Mouse (Mus musculus): ENCODE results near the gene Plekhm1. TPM values are rescaled to one million over a fixed set of nuclear protein-coding genes. Genes with fewer than 3 reads are reported as not detected.

Gene Plekhm1
- polyA plus RNA-seq, 1 experiment, result 6.3 TPM

- Histone ChIP-seq H3K36me3 (ENCODE audit: control insufficient read depth, insufficient read depth, low read length) (no peaks in the 10 kb centered on the region), H3K4me1 (ENCODE audit: control insufficient read depth, insufficient read depth, low read length) (peaks cover 34% of the 10 kb centered on the region), H3K27me3 (ENCODE audit: control insufficient read depth, insufficient read depth, low read length) (no peaks in the 10 kb centered on the region), H3K4me3 (ENCODE audit: control insufficient read depth, low read depth, low read length) (no peak overlapping the region), H3K27ac (ENCODE audit: control insufficient read depth, insufficient read depth, low read depth, low read length) (no peak overlapping the region)
- TF ChIP-seq POLR2A (IDR thresholded peaks at IDR 0.05; ENCODE audit: control insufficient read depth, low read depth, low read length) (no peak), CTCF (IDR thresholded peaks at IDR 0.05; ENCODE audit: control insufficient read depth, insufficient read depth, insufficient replicate concordance, low read depth, low read length) (no peak)
Observed at GRCm38 (mm10) chr11:103356938-103357670, 55.4 kb downstream of the Plekhm1 start.

DNA sequence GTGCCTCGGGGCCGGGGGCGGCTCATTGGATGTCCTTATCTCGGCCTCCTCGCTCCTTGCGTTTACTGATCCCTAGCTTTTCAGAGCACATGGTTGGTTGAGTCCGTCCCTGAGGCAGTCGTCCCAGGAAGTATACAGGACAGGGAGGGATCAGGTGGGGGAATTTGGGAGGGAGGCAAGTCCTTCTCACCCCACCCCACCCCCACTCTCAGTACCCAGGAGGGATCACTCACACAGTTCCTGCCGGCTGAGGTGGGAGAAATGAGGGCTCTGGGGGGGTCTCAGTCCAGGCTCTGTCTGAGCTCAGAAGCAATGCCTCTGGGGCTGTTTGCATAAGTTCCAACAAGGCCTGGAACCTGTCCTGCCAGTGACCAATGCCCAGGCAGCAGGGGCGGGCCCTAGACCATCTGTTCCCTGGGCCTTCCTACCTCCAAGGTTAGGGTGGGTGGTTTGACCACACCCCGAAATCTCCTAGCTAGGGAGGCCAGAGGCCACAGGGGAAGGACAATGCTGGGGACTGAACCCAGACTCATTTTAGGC, 56.4 kb downstream of the Plekhm1 start:
- no peak overlapping the region for H3K27ac ChIP-seq (ENCODE audit: control insufficient read depth, insufficient read depth, low read depth, low read length)
- no peaks in the 10 kb centered on the region for H3K27me3 ChIP-seq (ENCODE audit: control insufficient read depth, insufficient read depth, low read length)
- TF ChIP-seq CTCF (IDR thresholded peaks at IDR 0.05; ENCODE audit: control insufficient read depth, insufficient read depth, insufficient replicate concordance, low read depth, low read length), result no peak
- TF ChIP-seq POLR2A (IDR thresholded peaks at IDR 0.05; ENCODE audit: control insufficient read depth, low read depth, low read length), result no peak
- H3K36me3 ChIP-seq (ENCODE audit: control insufficient read depth, insufficient read depth, low read length), result no peaks in the 10 kb centered on the region
- peaks cover 25% of the 10 kb centered on the region for H3K4me1 ChIP-seq (ENCODE audit: control insufficient read depth, insufficient read depth, low read length)
- no peak overlapping the region for H3K4me3 ChIP-seq (ENCODE audit: control insufficient read depth, low read depth, low read length)

GRCm38 (mm10) chr11:103355251-103355650, 57.2 kb downstream of the Plekhm1 start:
- no peak overlapping the region for H3K4me3 ChIP-seq (ENCODE audit: control insufficient read depth, low read depth, low read length)
- H3K4me1 ChIP-seq (ENCODE audit: control insufficient read depth, insufficient read depth, low read length), result peaks cover 19% of the 10 kb centered on the region
- no peak overlapping the region for H3K27ac ChIP-seq (ENCODE audit: control insufficient read depth, insufficient read depth, low read depth, low read length)
- no peaks in the 10 kb centered on the region for H3K27me3 ChIP-seq (ENCODE audit: control insufficient read depth, insufficient read depth, low read length)
- no peaks in the 10 kb centered on the region for H3K36me3 ChIP-seq (ENCODE audit: control insufficient read depth, insufficient read depth, low read length)
- TF ChIP-seq POLR2A (IDR thresholded peaks at IDR 0.05; ENCODE audit: control insufficient read depth, low read depth, low read length), result no peak
- TF ChIP-seq CTCF (IDR thresholded peaks at IDR 0.05; ENCODE audit: control insufficient read depth, insufficient read depth, insufficient replicate concordance, low read depth, low read length), result no peak

- H3K27ac ChIP-seq (ENCODE audit: control insufficient read depth, insufficient read depth, low read depth, low read length), result no peak overlapping the region
- no peaks in the 10 kb centered on the region for H3K36me3 ChIP-seq (ENCODE audit: control insufficient read depth, insufficient read depth, low read length)
- H3K4me3 ChIP-seq (ENCODE audit: control insufficient read depth, low read depth, low read length), result no peak overlapping the region
- peaks cover 13% of the 10 kb centered on the region for H3K4me1 ChIP-seq (ENCODE audit: control insufficient read depth, insufficient read depth, low read length)
- no peak for TF ChIP-seq POLR2A (IDR thresholded peaks at IDR 0.05; ENCODE audit: control insufficient read depth, low read depth, low read length)
- no peak for TF ChIP-seq CTCF (IDR thresholded peaks at IDR 0.05; ENCODE audit: control insufficient read depth, insufficient read depth, insufficient replicate concordance, low read depth, low read length)
- H3K27me3 ChIP-seq (ENCODE audit: control insufficient read depth, insufficient read depth, low read length), result no peaks in the 10 kb centered on the region
Observed at GRCm38 (mm10) chr11:103354033-103354432, 58.5 kb downstream of the Plekhm1 start.

DNA sequence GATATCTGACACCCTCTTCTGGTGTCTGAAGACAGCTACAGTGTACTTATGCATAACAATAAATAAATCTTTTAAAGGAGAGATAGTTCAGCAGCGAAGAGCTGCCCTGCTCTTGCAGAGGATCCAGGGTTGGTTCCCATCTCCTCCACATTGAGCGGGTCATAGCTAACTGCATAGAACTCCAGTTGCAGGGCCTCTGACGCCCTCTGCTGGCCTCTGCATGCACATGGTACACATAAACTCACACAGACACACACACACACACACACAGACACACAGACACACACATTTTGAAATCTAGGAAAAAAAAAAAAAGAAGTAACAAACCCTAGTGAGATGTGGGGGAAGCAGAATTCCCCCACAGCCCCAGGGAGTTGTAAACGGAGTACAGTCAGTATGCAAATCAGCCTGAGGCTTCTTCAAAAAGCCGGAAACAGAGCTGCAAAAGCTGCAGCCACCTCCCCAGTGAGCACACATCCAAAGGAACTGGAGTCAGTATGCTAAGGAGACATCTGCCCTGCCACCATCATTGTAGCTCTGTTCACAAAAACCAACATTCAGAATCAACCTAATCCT, 60.2 kb downstream of the Plekhm1 start:
- Histone ChIP-seq H3K4me1 (ENCODE audit: control insufficient read depth, insufficient read depth, low read length) (peaks cover 11% of the 10 kb centered on the region), H3K36me3 (ENCODE audit: control insufficient read depth, insufficient read depth, low read length) (no peaks in the 10 kb centered on the region), H3K4me3 (ENCODE audit: control insufficient read depth, low read depth, low read length) (no peak overlapping the region), H3K27ac (ENCODE audit: control insufficient read depth, insufficient read depth, low read depth, low read length) (no peak overlapping the region), H3K27me3 (ENCODE audit: control insufficient read depth, insufficient read depth, low read length) (no peaks in the 10 kb centered on the region)
- TF ChIP-seq POLR2A (IDR thresholded peaks at IDR 0.05; ENCODE audit: control insufficient read depth, low read depth, low read length) (no peak), CTCF (IDR thresholded peaks at IDR 0.05; ENCODE audit: control insufficient read depth, insufficient read depth, insufficient replicate concordance, low read depth, low read length) (peak; percentile 37; the same call in 1 of the 2 replicates)

DNA sequence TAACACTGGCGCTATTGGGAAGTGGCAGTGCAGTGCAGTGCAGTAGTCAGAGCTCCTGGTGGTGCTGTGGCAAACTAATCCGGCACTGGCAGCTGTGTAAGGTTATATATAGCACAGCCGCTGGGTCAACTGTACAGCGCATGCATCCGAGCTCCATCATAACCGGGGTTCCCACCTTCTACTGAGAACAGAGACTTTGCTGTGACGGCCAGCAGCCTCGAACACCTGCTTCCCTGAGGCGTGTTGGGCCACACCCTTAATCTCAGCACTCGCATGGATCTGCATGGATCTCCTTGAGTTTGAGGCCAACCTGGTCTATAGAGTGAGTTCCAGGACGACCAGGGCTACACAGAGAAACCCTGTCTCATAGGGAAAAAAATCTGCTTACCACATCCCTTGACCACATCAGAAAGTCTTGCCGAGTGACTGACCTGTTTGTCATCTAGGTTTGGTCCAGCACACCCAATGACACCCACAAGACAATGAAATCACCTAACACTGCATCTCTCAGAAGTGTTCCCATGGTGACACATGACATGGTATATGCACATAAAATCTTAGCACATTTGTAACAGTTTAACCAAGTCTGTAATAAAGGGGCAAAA, 61.7 kb downstream of the Plekhm1 start:
- TF ChIP-seq CTCF (IDR thresholded peaks at IDR 0.05; ENCODE audit: control insufficient read depth, insufficient read depth, insufficient replicate concordance, low read depth, low read length), result no peak
- TF ChIP-seq POLR2A (IDR thresholded peaks at IDR 0.05; ENCODE audit: control insufficient read depth, low read depth, low read length), result no peak
- H3K4me3 ChIP-seq (ENCODE audit: control insufficient read depth, low read depth, low read length), result no peak overlapping the region

DNA sequence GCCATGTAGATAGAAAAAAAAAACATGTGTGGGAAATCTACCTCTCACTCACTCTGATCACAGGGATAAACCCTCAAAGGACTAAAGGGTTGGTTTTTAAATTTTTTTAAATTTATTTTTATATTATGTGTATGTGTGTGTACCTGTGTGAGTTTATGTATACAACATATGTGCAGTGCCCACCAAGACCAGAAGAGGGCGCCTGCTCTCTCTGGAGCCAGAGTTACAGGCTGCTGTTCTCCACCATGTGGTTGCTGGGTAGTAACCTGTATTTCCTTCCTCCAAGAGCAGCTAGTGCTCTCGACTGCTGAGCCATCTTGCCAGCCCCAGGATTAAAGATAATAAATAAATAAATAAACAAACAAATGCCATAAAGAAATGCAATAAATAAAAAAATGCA, 62.8 kb downstream of the Plekhm1 start:
- H3K27ac ChIP-seq (ENCODE audit: control insufficient read depth, insufficient read depth, low read depth, low read length), result no peak overlapping the region
- TF ChIP-seq POLR2A (IDR thresholded peaks at IDR 0.05; ENCODE audit: control insufficient read depth, low read depth, low read length) (no peak), CTCF (IDR thresholded peaks at IDR 0.05; ENCODE audit: control insufficient read depth, insufficient read depth, insufficient replicate concordance, low read depth, low read length) (peak; percentile 59; the same call in 1 of the 2 replicates)

More for the DNA sequence above, 61.7 kb downstream of the Plekhm1 start:
- Histone ChIP-seq H3K36me3 (ENCODE audit: control insufficient read depth, insufficient read depth, low read length) (no peaks in the 10 kb centered on the region), H3K27ac (ENCODE audit: control insufficient read depth, insufficient read depth, low read depth, low read length) (no peak overlapping the region), H3K27me3 (ENCODE audit: control insufficient read depth, insufficient read depth, low read length) (no peaks in the 10 kb centered on the region), H3K4me1 (ENCODE audit: control insufficient read depth, insufficient read depth, low read length) (peaks cover 2% of the 10 kb centered on the region)

More for the DNA sequence above, 62.8 kb downstream of the Plekhm1 start:
- Histone ChIP-seq H3K4me1 (ENCODE audit: control insufficient read depth, insufficient read depth, low read length) (no peaks in the 10 kb centered on the region), H3K27me3 (ENCODE audit: control insufficient read depth, insufficient read depth, low read length) (no peaks in the 10 kb centered on the region), H3K36me3 (ENCODE audit: control insufficient read depth, insufficient read depth, low read length) (no peaks in the 10 kb centered on the region), H3K4me3 (ENCODE audit: control insufficient read depth, low read depth, low read length) (no peak overlapping the region)
